Mouse (Mus musculus): ENCODE results near the gene Mbip.

DNA sequence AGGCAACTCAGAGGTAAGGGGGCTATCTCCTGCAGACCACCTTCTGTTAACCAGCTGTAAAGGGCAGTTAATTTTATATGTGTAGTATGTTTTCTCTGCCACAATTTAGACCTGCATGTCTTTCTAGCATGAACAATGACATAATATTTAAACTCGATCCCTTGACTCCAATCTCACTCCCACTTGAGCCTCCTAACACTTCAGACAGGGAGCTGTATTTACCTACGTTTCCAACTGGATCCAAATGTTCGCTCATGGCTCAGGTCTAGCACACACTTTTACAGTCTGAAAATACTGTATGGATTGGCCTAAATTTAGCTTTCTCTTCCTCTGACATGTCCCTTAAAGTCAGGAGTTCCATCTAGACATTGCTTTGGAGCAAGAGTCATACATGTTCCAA, 13.2 kb downstream of the Mbip start:
- TF ChIP-seq POLR2A (IDR thresholded peaks at IDR 0.05; ENCODE audit: extremely low read depth, insufficient read depth, low read length) (no peak), CTCF (IDR thresholded peaks at IDR 0.05; ENCODE audit: extremely low read depth, insufficient read depth, low read length) (no peak)
